Mouse (Mus musculus) MEL (cell line): ENCODE data around the gene Cpsf4. TPM values are rescaled to one million over a fixed set of nuclear protein-coding genes. Genes with fewer than 3 reads are reported as not detected.

ENCODE experiments used
- DNase-seq: peaks from one replicate; pipeline ENCODE4 v3.0.0; 2011; ENCODE audit warnings: low read depth, low spot score
- H3K27ac ChIP-seq: 2 replicates; pipeline ENCODE4 v1.5.1; 2012; ENCODE audit warnings: low read depth, mild to moderate bottlenecking, control low read depth, low read length, moderate library complexity; ENCODE audit not compliant: control insufficient read depth
- H3K27me3 ChIP-seq, 2 experiments: fragments of 150-350 bp in 1 of 2; sonication (generic) in 1 of 2; 2 replicates each; pipeline ENCODE4 v1.6.1; 2012; ENCODE audit warnings: low read length in 2 of 2, mild to moderate bottlenecking in 2 of 2, improper control_type of control experiment in 1 of 2, moderate library complexity in 1 of 2; ENCODE audit not compliant: insufficient read depth in 2 of 2, control insufficient read depth in 1 of 2
- H3K36me3 ChIP-seq, 2 experiments: 2 replicates each; pipeline ENCODE4 v1.6.1; 2012 to 2014; ENCODE audit warnings: low read length in 2 of 2, improper control_type of control experiment in 1 of 2, inconsistent platforms in 1 of 2, mild to moderate bottlenecking in 1 of 2; ENCODE audit not compliant: insufficient read depth in 2 of 2, control insufficient read depth in 1 of 2
- H3K4me1 ChIP-seq, 2 experiments: fragments of 150-350 bp in 1 of 2; sonication (generic) in 1 of 2; 2 replicates each; pipeline ENCODE4 v1.6.1; 2012; ENCODE audit warnings: low read length in 2 of 2, improper control_type of control experiment in 1 of 2, mild to moderate bottlenecking in 1 of 2; ENCODE audit not compliant: insufficient read depth in 2 of 2, control insufficient read depth in 1 of 2
- H3K4me3 ChIP-seq, 2 experiments: fragments of 150-350 bp in 1 of 2; sonication (generic) in 1 of 2; 2 replicates each; pipeline ENCODE4 v1.5.1; 2012; ENCODE audit warnings: low read depth in 2 of 2, low read length in 2 of 2, mild to moderate bottlenecking in 2 of 2, moderate library complexity in 2 of 2, control low read depth in 1 of 2, improper control_type of control experiment in 1 of 2; ENCODE audit not compliant: control insufficient read depth in 1 of 2, insufficient read depth in 1 of 2
- H3K79me2 ChIP-seq: 2 replicates; pipeline ENCODE4 v1.6.1; 2012; ENCODE audit warnings: mild to moderate bottlenecking, low read length, moderate library complexity; ENCODE audit not compliant: control insufficient read depth, poor library complexity, insufficient read depth
- H3K9ac ChIP-seq: 2 replicates; pipeline ENCODE4 v1.6.1; 2012; ENCODE audit warnings: low read depth, mild to moderate bottlenecking, control low read depth, low read length, moderate library complexity; ENCODE audit not compliant: control insufficient read depth, poor library complexity, severe bottlenecking
- H3K9me3 ChIP-seq: fragments of 150-350 bp; sonication (generic); replicated peaks from 2 replicates; pipeline ENCODE4 v1.6.1; 2012; ENCODE audit warnings: mild to moderate bottlenecking, low read length, improper control_type of control experiment, moderate library complexity; ENCODE audit not compliant: insufficient read depth
- BHLHE40 ChIP-seq: IDR thresholded peaks from 2 replicates; pipeline ENCODE4 v1.6.1; 2012; ENCODE audit warnings: low read depth, mild to moderate bottlenecking, inconsistent platforms, low read length, improper control_type of control experiment, borderline replicate concordance
- CHD1 ChIP-seq: IDR thresholded peaks from 2 replicates; pipeline ENCODE4 v1.6.1; 2012; ENCODE audit warnings: low read depth, mild to moderate bottlenecking, inconsistent platforms, low read length, improper control_type of control experiment
- CHD2 ChIP-seq: IDR thresholded peaks from 2 replicates; pipeline ENCODE4 v1.6.1; 2011; ENCODE audit warnings: low read length, improper control_type of control experiment
- CTCF ChIP-seq, 3 experiments: IDR thresholded peaks in 2 of 3; conservative IDR thresholded peaks in 1 of 3; 2 replicates each; pipeline ENCODE4 v1.5.1; 2011 to 2012; ENCODE audit warnings: low read length in 3 of 3, low read depth in 2 of 3, mild to moderate bottlenecking in 2 of 3, improper control_type of control experiment in 1 of 3, inconsistent platforms in 1 of 3, mixed read lengths in 1 of 3, moderate library complexity in 1 of 3; ENCODE audit not compliant: control insufficient read depth in 1 of 3, insufficient read depth in 1 of 3, poor library complexity in 1 of 3, severe bottlenecking in 1 of 3
- E2F4 ChIP-seq: IDR thresholded peaks from 2 replicates; pipeline ENCODE4 v1.6.1; 2011; ENCODE audit warnings: low read depth, low read length, improper control_type of control experiment, borderline replicate concordance
- ELF1 ChIP-seq: IDR thresholded peaks from 2 replicates; pipeline ENCODE4 v1.6.1; 2014; ENCODE audit warnings: low read depth, mild to moderate bottlenecking, inconsistent platforms, low read length, improper control_type of control experiment, moderate library complexity
- GABPA ChIP-seq: IDR thresholded peaks from 2 replicates; pipeline ENCODE4 v1.6.1; 2012; ENCODE audit warnings: low read depth, mild to moderate bottlenecking, inconsistent platforms, low read length, improper control_type of control experiment, moderate library complexity
- GATA1 ChIP-seq: IDR thresholded peaks from 2 replicates; pipeline ENCODE4 v1.6.1; 2011; ENCODE audit warnings: low read depth, low read length, improper control_type of control experiment
- HCFC1 ChIP-seq: IDR thresholded peaks from 2 replicates; pipeline ENCODE4 v1.6.1; 2012; ENCODE audit warnings: low read depth, mild to moderate bottlenecking, inconsistent platforms, low read length, improper control_type of control experiment, moderate library complexity
- JUND ChIP-seq: IDR thresholded peaks from 2 replicates; pipeline ENCODE4 v1.6.1; 2011; ENCODE audit warnings: low read depth, mild to moderate bottlenecking, improper control_type of control experiment, low read length
- KAT2A ChIP-seq: conservative IDR thresholded peaks from 2 replicates; pipeline ENCODE4 v1.6.1; 2012; ENCODE audit warnings: low read depth, low read length, improper control_type of control experiment, inconsistent platforms
- MAFK ChIP-seq: IDR thresholded peaks from 2 replicates; pipeline ENCODE4 v1.6.1; 2011; ENCODE audit warnings: low read depth, mild to moderate bottlenecking, low read length, improper control_type of control experiment, borderline replicate concordance
- MAZ ChIP-seq: IDR thresholded peaks from 2 replicates; pipeline ENCODE4 v1.6.1; 2012; ENCODE audit warnings: low read depth, mild to moderate bottlenecking, inconsistent platforms, low read length, improper control_type of control experiment
- MEF2A ChIP-seq: IDR thresholded peaks from 2 replicates; pipeline ENCODE4 v1.6.1; 2014; ENCODE audit warnings: low read depth, mild to moderate bottlenecking, inconsistent platforms, low read length, improper control_type of control experiment; ENCODE audit not compliant: poor library complexity, insufficient replicate concordance, severe bottlenecking; ENCODE audit errors: extremely low read depth
- MXI1 ChIP-seq: IDR thresholded peaks from 2 replicates; pipeline ENCODE4 v1.6.1; 2011; ENCODE audit warnings: mild to moderate bottlenecking, low read depth, low read length, improper control_type of control experiment
- MYB ChIP-seq: IDR thresholded peaks from 2 replicates; pipeline ENCODE4 v1.6.1; 2011; ENCODE audit warnings: mild to moderate bottlenecking, low read depth, low read length, improper control_type of control experiment
- MYC ChIP-seq: IDR thresholded peaks from 2 replicates; pipeline ENCODE4 v1.6.1; 2011; ENCODE audit warnings: low read depth, mild to moderate bottlenecking, low read length, improper control_type of control experiment, moderate library complexity
- NELFE ChIP-seq: IDR thresholded peaks from 2 replicates; pipeline ENCODE4 v1.6.1; 2011; ENCODE audit warnings: low read depth, low read length, improper control_type of control experiment
- NRF1 ChIP-seq: IDR thresholded peaks from 2 replicates; pipeline ENCODE4 v1.6.1; 2014; ENCODE audit warnings: low read depth, mild to moderate bottlenecking, inconsistent platforms, low read length, improper control_type of control experiment, moderate library complexity; ENCODE audit not compliant: poor library complexity, insufficient read depth, severe bottlenecking
- POLR2A ChIP-seq, 2 experiments: IDR thresholded peaks; 2 replicates each; pipeline ENCODE4 v1.6.1; 2011 to 2012; ENCODE audit warnings: low read length in 2 of 2, mild to moderate bottlenecking in 2 of 2, control low read depth in 1 of 2, improper control_type of control experiment in 1 of 2, low read depth in 1 of 2, moderate library complexity in 1 of 2; ENCODE audit not compliant: control insufficient read depth in 1 of 2, insufficient read depth in 1 of 2, poor library complexity in 1 of 2
- POLR2AphosphoS2 ChIP-seq: IDR thresholded peaks from 2 replicates; pipeline ENCODE4 v1.6.1; 2011; ENCODE audit warnings: low read length, improper control_type of control experiment
- POLR2AphosphoS5 ChIP-seq: IDR thresholded peaks from 2 replicates; pipeline ENCODE4 v1.6.1; 2012; ENCODE audit warnings: low read depth, borderline replicate concordance, mild to moderate bottlenecking, inconsistent platforms, low read length, moderate library complexity, mixed read lengths
- RAD21 ChIP-seq: IDR thresholded peaks from 2 replicates; pipeline ENCODE4 v1.6.1; 2011; ENCODE audit warnings: mild to moderate bottlenecking, low read depth, low read length, improper control_type of control experiment
- RCOR1 ChIP-seq: IDR thresholded peaks from 2 replicates; pipeline ENCODE4 v1.6.1; 2012; ENCODE audit warnings: low read depth, mild to moderate bottlenecking, inconsistent platforms, low read length, improper control_type of control experiment
- SIN3A ChIP-seq: IDR thresholded peaks from 2 replicates; pipeline ENCODE4 v1.6.1; 2012; ENCODE audit warnings: low read length, improper control_type of control experiment, inconsistent platforms
- SMC3 ChIP-seq: IDR thresholded peaks from 2 replicates; pipeline ENCODE4 v1.6.1; 2011; ENCODE audit warnings: low read depth, low read length, improper control_type of control experiment
- TAL1 ChIP-seq: IDR thresholded peaks from 2 replicates; pipeline ENCODE4 v1.6.1; 2012; ENCODE audit warnings: mild to moderate bottlenecking, inconsistent platforms, low read length, moderate library complexity, mixed read lengths
- TBP ChIP-seq: IDR thresholded peaks from 2 replicates; pipeline ENCODE4 v1.8.0; 2011; ENCODE audit warnings: low read depth, low read length, improper control_type of control experiment
- TCF12 ChIP-seq: IDR thresholded peaks from 2 replicates; pipeline ENCODE4 v1.6.1; 2014; ENCODE audit warnings: low read depth, mild to moderate bottlenecking, inconsistent platforms, low read length, improper control_type of control experiment, moderate library complexity
- UBTF ChIP-seq: IDR thresholded peaks from 2 replicates; pipeline ENCODE4 v1.6.1; 2012; ENCODE audit warnings: low read depth, mild to moderate bottlenecking, inconsistent platforms, low read length, improper control_type of control experiment, moderate library complexity, borderline replicate concordance; ENCODE audit not compliant: insufficient read depth
- USF1 ChIP-seq: IDR thresholded peaks from 2 replicates; pipeline ENCODE4 v1.6.1; 2014; ENCODE audit warnings: low read depth, mild to moderate bottlenecking, inconsistent platforms, low read length, improper control_type of control experiment, moderate library complexity
- USF2 ChIP-seq, 2 experiments: IDR thresholded peaks; 2 replicates each; pipeline ENCODE4 v1.6.1; 2011 to 2012; ENCODE audit warnings: improper control_type of control experiment in 2 of 2, low read length in 2 of 2, borderline replicate concordance in 1 of 2, inconsistent platforms in 1 of 2, low read depth in 1 of 2, mild to moderate bottlenecking in 1 of 2; ENCODE audit not compliant: insufficient read depth in 1 of 2
- ZC3H11A ChIP-seq: IDR thresholded peaks from 2 replicates; pipeline ENCODE4 v1.6.1; 2012; ENCODE audit warnings: low read depth, mild to moderate bottlenecking, inconsistent platforms, low read length, improper control_type of control experiment
- ZKSCAN1 ChIP-seq: IDR thresholded peaks from 2 replicates; pipeline ENCODE4 v1.6.1; 2012; ENCODE audit warnings: low read depth, mild to moderate bottlenecking, inconsistent platforms, low read length, improper control_type of control experiment, moderate library complexity
- ZMIZ1 ChIP-seq: IDR thresholded peaks from 2 replicates; pipeline ENCODE4 v1.6.1; 2012; ENCODE audit warnings: low read depth, mild to moderate bottlenecking, inconsistent platforms, low read length, improper control_type of control experiment, moderate library complexity
- ZNF384 ChIP-seq: IDR thresholded peaks from 2 replicates; pipeline ENCODE4 v1.6.1; 2012; ENCODE audit warnings: low read depth, mild to moderate bottlenecking, inconsistent platforms, low read length, improper control_type of control experiment
- polyA plus RNA-seq, 2 experiments: library from polyadenylated mRNA; stranded (reverse) in 1 of 2; unstranded in 1 of 2; fragments of >175 nt in 1 of 2; fragments of >200 nt in 1 of 2; gene quantifications; 2 replicates each; pipeline versions ENCODE4 v1.2.1 to v1.2.4; 2012; ENCODE audit warnings: low replicate concordance in 2 of 2, low read depth in 1 of 2; ENCODE audit not compliant: insufficient read length in 2 of 2, insufficient read depth in 1 of 2, missing spikeins in 1 of 2
- total RNA-seq: library from RNA; depleted of rRNA; stranded (reverse); fragments of 300-350 nt; gene quantifications from 2 replicates; pipeline ENCODE4 v1.2.3, GENCODE M21; 2012

The Cpsf4 gene
- total and polyA plus RNA-seq, 3 experiments = 75.3 to 88.2 TPM; not detected in 1

- Histone ChIP-seq H3K27me3 (no peaks in the 10 kb centered on the region), H3K36me3 (peaks cover 0 to 13% of the 10 kb centered on the region in 2 experiments; a peak in 2 of 4 replicates), H3K9ac (peak within 1 kb of the TSS; percentile 95), H3K27ac (peak within 1 kb of the TSS; percentile 81), H3K9me3 (no peaks in the 10 kb centered on the region), H3K4me3 (peak within 1 kb of the TSS; percentile 98 to 100), H3K79me2 (peaks cover 22% of the 10 kb centered on the region), H3K4me1 (peaks cover 0 to 18% of the 10 kb centered on the region in 2 experiments; a peak in 2 of 4 replicates)
- peak; percentile 96 for DNase-seq
- TF ChIP-seq POLR2AphosphoS2 = peak; percentile 74; the same call in 1 of the 2 replicates
- TF ChIP-seq HCFC1 = peak; percentile 93
- peak; percentile 75 for TF ChIP-seq NELFE
- TF ChIP-seq SIN3A = peak; percentile 99
- peak; percentile 53; the same call in 1 of the 2 replicates for TF ChIP-seq BHLHE40
- no peak for TF ChIP-seq ZKSCAN1
- no peak for TF ChIP-seq POLR2AphosphoS5
- 0 out of 2 replicates have a peak, but pooled peaks have one; percentile 32 for TF ChIP-seq TCF12
- TF ChIP-seq KAT2A = no peak; the same call in 1 of the 2 replicates
- peak; percentile 83 for TF ChIP-seq ELF1
- no peak for TF ChIP-seq CTCF (IDR thresholded peaks at IDR 0.05 in 2 of 3, conservative IDR thresholded peaks at IDR 0.05 in 1 of 3; ENCODE audit: control insufficient read depth in 1 of 3, insufficient read depth in 1 of 3, low read depth in 2 of 3, low read length in 3 of 3, poor library complexity in 1 of 3, severe bottlenecking in 1 of 3)
- TF ChIP-seq SMC3 = no peak
- TF ChIP-seq USF1 = peak; percentile 47
- peak; percentile 82; the same call in 1 of the 2 replicates for TF ChIP-seq TBP
- no peak for TF ChIP-seq GATA1
- TF ChIP-seq TAL1 = no peak
- TF ChIP-seq NRF1 = no peak
- peak; percentile 41; the same call in 1 of the 2 replicates for TF ChIP-seq MYC
- TF ChIP-seq POLR2A (IDR thresholded peaks at IDR 0.05; ENCODE audit: control insufficient read depth in 1 of 2, insufficient read depth in 1 of 2, low read depth in 1 of 2, low read length in 2 of 2, poor library complexity in 1 of 2) = peak; percentile 55 to 82; a peak in 2 of 4 replicates
- peak; percentile 82 for TF ChIP-seq ZMIZ1
- TF ChIP-seq RAD21 = no peak
- TF ChIP-seq CHD2 = no peak
- no peak for TF ChIP-seq ZC3H11A
- TF ChIP-seq CHD1 = no peak
- TF ChIP-seq GABPA = peak; percentile 20; the same call in 1 of the 2 replicates
- no peak for TF ChIP-seq RCOR1
- TF ChIP-seq UBTF = 0 out of 2 replicates have a peak, but pooled peaks have one; percentile 20
- TF ChIP-seq USF2 (IDR thresholded peaks at IDR 0.05; ENCODE audit: borderline replicate concordance in 1 of 2, insufficient read depth in 1 of 2, low read depth in 1 of 2, low read length in 2 of 2) = no peak
- peak; percentile 97 for TF ChIP-seq MXI1
- TF ChIP-seq MAZ = no peak
- no peak for TF ChIP-seq MYB
- no peak for TF ChIP-seq MAFK
- TF ChIP-seq JUND = no peak
- TF ChIP-seq MEF2A = no peak
- no peak for TF ChIP-seq E2F4
- TF ChIP-seq ZNF384 = 0 out of 2 replicates have a peak, but pooled peaks have one; percentile 9
These were observed 34.4 kb downstream of the Cpsf4 start, which contains the start of gene Zkscan14 for GRCm38 (mm10) chr5:145201321-145201991. TSS of gene Zkscan14 (minus strand) at chr5:145201868.
